Mouse (Mus musculus) brain, embryonic 14.5 days (tissue): ENCODE measurements around the gene Plppr5.

Experiments used
- CTCF ChIP-seq: fragments of 200-500 bp; IDR thresholded peaks from 2 replicates; pipeline ENCODE4 v1.5.1; 2012; ENCODE audit warnings: inconsistent platforms, mild to moderate bottlenecking, moderate library complexity, borderline replicate concordance; ENCODE audit not compliant: insufficient read depth, insufficient read length; ENCODE audit errors: extremely low read depth
- POLR2A ChIP-seq: fragments of 200-500 bp; IDR thresholded peaks from 2 replicates; pipeline ENCODE4 v1.6.1; 2012; ENCODE audit warnings: mild to moderate bottlenecking, inconsistent platforms, borderline replicate concordance; ENCODE audit not compliant: poor library complexity, insufficient read depth, insufficient read length, severe bottlenecking; ENCODE audit errors: extremely low read depth

- TF ChIP-seq CTCF (no peak), POLR2A (no peak)
Observed at GRCm38 (mm10) chr3:117603458-117603857, 28.8 kb downstream of the Plppr5 start.
